Mouse (Mus musculus) limb, embryonic 10.5 days (tissue): ENCODE data around the gene Syt1. TPM values are rescaled to one million over a fixed set of nuclear protein-coding genes. Genes with fewer than 3 reads are reported as not detected.

Source experiments
- DNase-seq: peaks from one replicate; pipeline ENCODE4 v3.0.0-alpha.2; 2017; ENCODE audit warnings: low spot score
- H3K27ac ChIP-seq: fragments of 300-500 bp; sonication (generic); 2 replicates; pipeline ENCODE4 v1.5.1; 2016; ENCODE audit warnings: mild to moderate bottlenecking
- H3K27me3 ChIP-seq: fragments of 300-500 bp; sonication (generic); 2 replicates; pipeline ENCODE4 v1.6.1; 2016; ENCODE audit warnings: low read depth, mild to moderate bottlenecking; ENCODE audit not compliant: poor library complexity, severe bottlenecking
- H3K36me3 ChIP-seq: fragments of 300-500 bp; sonication (generic); 2 replicates; pipeline ENCODE4 v1.6.1; 2016; ENCODE audit warnings: mild to moderate bottlenecking, moderate library complexity
- H3K4me1 ChIP-seq: fragments of 300-500 bp; sonication (generic); 2 replicates; pipeline ENCODE4 v1.6.1; 2016
- H3K4me3 ChIP-seq: fragments of 300-500 bp; sonication (generic); 2 replicates; pipeline ENCODE4 v1.5.1; 2016; ENCODE audit warnings: mild to moderate bottlenecking, moderate library complexity
- H3K9me3 ChIP-seq: fragments of 300-500 bp; sonication (generic); replicated peaks from 2 replicates; pipeline ENCODE4 v1.6.1; 2016; ENCODE audit warnings: mild to moderate bottlenecking
- WGBS: fragments of 180-500 bp; shearing (Covaris S2); methylation state at CpG from one replicate; pipeline ENCODE4 v1.1.7; 2016; 5-methylcytosine and 5-hydroxymethylcytosine counted together
- polyA plus RNA-seq: library from polyadenylated mRNA; unstranded; fragments of >200 nt; fragmentation: Nextera tagmentation; extraction: Ambion mirVana; gene quantifications from 2 replicates; pipeline ENCODE4 v1.2.1, GENCODE M21; 2016

Gene Syt1
- polyA plus RNA-seq, 1 experiment from 2014 or later = 0.13 TPM

- Histone ChIP-seq H3K9me3 (no peaks in the 10 kb centered on the region), H3K27ac (no peak overlapping the region), H3K36me3 (no peaks in the 10 kb centered on the region), H3K4me3 (no peak overlapping the region), H3K27me3 (no peaks in the 10 kb centered on the region), H3K4me1 (no peaks in the 10 kb centered on the region)
- no peak for DNase-seq
- 76% methylated on average over 5 of the region's 5 CpGs for WGBS
These were observed 300.3 kb downstream of the Syt1 start for GRCm38 (mm10) chr10:108710514-108710913.

- Histone ChIP-seq H3K4me3 (no peak overlapping the region), H3K9me3 (no peaks in the 10 kb centered on the region), H3K27ac (no peak overlapping the region), H3K4me1 (no peaks in the 10 kb centered on the region), H3K27me3 (no peaks in the 10 kb centered on the region), H3K36me3 (no peaks in the 10 kb centered on the region)
- 82% methylated on average over 3 of the region's 3 CpGs for WGBS
- no peak for DNase-seq
These were observed 305.1 kb downstream of the Syt1 start for GRCm38 (mm10) chr10:108705658-108706057.

- Histone ChIP-seq H3K27me3 (no peaks in the 10 kb centered on the region), H3K4me3 (no peak overlapping the region), H3K9me3 (no peaks in the 10 kb centered on the region), H3K4me1 (no peaks in the 10 kb centered on the region), H3K27ac (no peak overlapping the region), H3K36me3 (no peaks in the 10 kb centered on the region)
- WGBS = 90% methylated on average over 14 of the region's 14 CpGs
- no peak for DNase-seq
These were observed 309.2 kb downstream of the Syt1 start for GRCm38 (mm10) chr10:108701361-108702128.

- 92% methylated on average over 9 of the region's 9 CpGs for WGBS
- no peak for DNase-seq
- H3K36me3 ChIP-seq = no peaks in the 10 kb centered on the region
- no peaks in the 10 kb centered on the region for H3K9me3 ChIP-seq
- no peak within 1 kb of the TSS for H3K4me3 ChIP-seq
- no peaks in the 10 kb centered on the region for H3K4me1 ChIP-seq
- H3K27ac ChIP-seq = no peak within 1 kb of the TSS
- H3K27me3 ChIP-seq = no peaks in the 10 kb centered on the region
These were observed 310.8 kb downstream of the Syt1 start, which contains the start of gene Gm5136 for GRCm38 (mm10) chr10:108699946-108700345. Gene Gm5136, minus strand, starts transcription at chr10:108700160.

GRCm38 (mm10) chr10:108697062-108697461 lies 313.7 kb downstream of the Syt1 start:
- Histone ChIP-seq H3K27me3 (no peaks in the 10 kb centered on the region), H3K4me1 (no peaks in the 10 kb centered on the region), H3K4me3 (no peak overlapping the region), H3K27ac (no peak overlapping the region), H3K9me3 (no peaks in the 10 kb centered on the region), H3K36me3 (no peaks in the 10 kb centered on the region)
- 74% methylated on average over 5 of the region's 5 CpGs for WGBS
- DNase-seq = no peak

GRCm38 (mm10) chr10:108690954-108691353 lies 319.8 kb downstream of the Syt1 start:
- Histone ChIP-seq H3K4me1 (no peaks in the 10 kb centered on the region), H3K9me3 (no peaks in the 10 kb centered on the region), H3K4me3 (no peak overlapping the region), H3K27me3 (no peaks in the 10 kb centered on the region), H3K36me3 (no peaks in the 10 kb centered on the region), H3K27ac (no peak overlapping the region)
- 76% methylated on average over 9 of the region's 9 CpGs for WGBS
- no peak for DNase-seq

DNA sequence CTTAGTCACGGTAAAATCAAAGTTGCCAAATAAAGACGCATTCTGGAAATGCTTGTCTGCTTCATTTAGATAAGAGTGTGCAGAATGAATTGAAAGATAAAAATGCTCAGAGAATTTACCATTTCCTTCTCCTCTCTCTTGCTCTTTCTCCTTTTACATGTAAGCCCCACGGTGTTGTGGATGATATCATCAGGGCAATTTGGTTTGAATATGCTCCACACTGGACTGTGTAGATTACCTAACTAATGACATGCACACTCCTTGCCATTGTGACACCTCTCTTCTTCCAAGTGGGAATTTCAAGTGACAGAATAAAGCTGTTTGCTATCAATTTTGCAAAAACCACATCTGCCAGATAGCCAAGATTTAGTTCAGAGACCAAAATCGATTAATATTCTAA lies 324.1 kb downstream of the Syt1 start:
- no peak overlapping the region for H3K4me3 ChIP-seq
- H3K27me3 ChIP-seq = no peaks in the 10 kb centered on the region
- DNase-seq = no peak
- H3K36me3 ChIP-seq = no peaks in the 10 kb centered on the region
- H3K4me1 ChIP-seq = no peaks in the 10 kb centered on the region
- H3K27ac ChIP-seq = no peak overlapping the region
- 91% methylated on average over 4 of the region's 4 CpGs for WGBS
- no peaks in the 10 kb centered on the region for H3K9me3 ChIP-seq

GRCm38 (mm10) chr10:108679675-108680390 lies 330.9 kb downstream of the Syt1 start:
- no peaks in the 10 kb centered on the region for H3K27me3 ChIP-seq
- no peak overlapping the region for H3K4me3 ChIP-seq
- no peaks in the 10 kb centered on the region for H3K36me3 ChIP-seq
- WGBS = 74% methylated on average over 14 of the region's 14 CpGs
- H3K27ac ChIP-seq = no peak overlapping the region
- no peak for DNase-seq
- no peaks in the 10 kb centered on the region for H3K4me1 ChIP-seq
- no peaks in the 10 kb centered on the region for H3K9me3 ChIP-seq

GRCm38 (mm10) chr10:108677053-108677452 lies 333.7 kb downstream of the Syt1 start:
- no peak overlapping the region for H3K27ac ChIP-seq
- WGBS = 90% methylated on average over 8 of the region's 8 CpGs

GRCm38 (mm10) chr10:108668944-108669343 lies 341.8 kb downstream of the Syt1 start:
- Histone ChIP-seq H3K9me3 (no peaks in the 10 kb centered on the region), H3K27me3 (no peaks in the 10 kb centered on the region), H3K4me3 (no peak overlapping the region), H3K36me3 (no peaks in the 10 kb centered on the region), H3K4me1 (no peaks in the 10 kb centered on the region), H3K27ac (no peak overlapping the region)
- 87% methylated on average over 3 of the region's 3 CpGs for WGBS
- DNase-seq = no peak

More at GRCm38 (mm10) chr10:108677053-108677452, 333.7 kb downstream of the Syt1 start:
- DNase-seq = no peak
- H3K27me3 ChIP-seq = no peaks in the 10 kb centered on the region
- H3K4me3 ChIP-seq = no peak overlapping the region
- H3K4me1 ChIP-seq = no peaks in the 10 kb centered on the region
- no peaks in the 10 kb centered on the region for H3K9me3 ChIP-seq
- no peaks in the 10 kb centered on the region for H3K36me3 ChIP-seq

- Histone ChIP-seq H3K27me3 (no peaks in the 10 kb centered on the region), H3K4me1 (no peaks in the 10 kb centered on the region), H3K4me3 (no peak overlapping the region), H3K27ac (no peak overlapping the region), H3K36me3 (no peaks in the 10 kb centered on the region), H3K9me3 (no peaks in the 10 kb centered on the region)
- DNase-seq = no peak
- WGBS = 82% methylated on average over 3 of the region's 3 CpGs
These were observed 350.5 kb downstream of the Syt1 start for GRCm38 (mm10) chr10:108660295-108660694.

DNA sequence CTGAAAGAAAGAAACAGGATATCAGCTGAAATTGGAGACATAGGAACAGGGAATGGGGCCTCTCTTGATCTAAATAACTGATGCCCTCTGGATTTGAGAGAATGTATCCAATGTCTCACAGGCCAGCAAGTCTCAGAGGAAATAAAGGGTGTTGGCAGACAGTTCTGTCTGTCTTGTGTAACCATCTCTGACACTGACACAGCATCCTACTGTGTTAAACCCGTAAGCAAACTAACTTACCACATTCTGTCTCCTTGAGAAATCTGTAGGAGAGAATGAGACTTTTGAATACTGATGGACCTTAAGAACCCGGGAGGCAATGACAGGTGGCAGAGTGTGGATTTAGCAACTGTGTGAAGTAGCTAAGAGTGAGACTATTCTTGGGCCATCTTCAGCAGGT lies 352.5 kb downstream of the Syt1 start:
- Histone ChIP-seq H3K27me3 (no peaks in the 10 kb centered on the region), H3K36me3 (no peaks in the 10 kb centered on the region), H3K27ac (no peak overlapping the region), H3K4me3 (no peak overlapping the region), H3K4me1 (no peaks in the 10 kb centered on the region), H3K9me3 (no peaks in the 10 kb centered on the region)
- 84% methylated on average over 2 of the region's 2 CpGs for WGBS
- no peak for DNase-seq

GRCm38 (mm10) chr10:108657669-108658068 lies 353.1 kb downstream of the Syt1 start:
- H3K27ac ChIP-seq = no peak overlapping the region
- no peaks in the 10 kb centered on the region for H3K27me3 ChIP-seq
- no peaks in the 10 kb centered on the region for H3K9me3 ChIP-seq
- no peaks in the 10 kb centered on the region for H3K4me1 ChIP-seq
- no peaks in the 10 kb centered on the region for H3K36me3 ChIP-seq
- H3K4me3 ChIP-seq = no peak overlapping the region
- no peak for DNase-seq
